Mouse (Mus musculus): ENCODE data around the gene Gga1. TPM values are rescaled to one million over a fixed set of nuclear protein-coding genes. Genes with fewer than 3 reads are reported as not detected.
"Not testable (repeated sequence)": the region's sequence is repeated elsewhere in the genome, so short reads cannot be mapped to it uniquely, and the experiment has no call there.

Gene Gga1
- total and polyA plus RNA-seq, 3 experiments: 42.2 to 52.7 (median 44.4) TPM

DNA sequence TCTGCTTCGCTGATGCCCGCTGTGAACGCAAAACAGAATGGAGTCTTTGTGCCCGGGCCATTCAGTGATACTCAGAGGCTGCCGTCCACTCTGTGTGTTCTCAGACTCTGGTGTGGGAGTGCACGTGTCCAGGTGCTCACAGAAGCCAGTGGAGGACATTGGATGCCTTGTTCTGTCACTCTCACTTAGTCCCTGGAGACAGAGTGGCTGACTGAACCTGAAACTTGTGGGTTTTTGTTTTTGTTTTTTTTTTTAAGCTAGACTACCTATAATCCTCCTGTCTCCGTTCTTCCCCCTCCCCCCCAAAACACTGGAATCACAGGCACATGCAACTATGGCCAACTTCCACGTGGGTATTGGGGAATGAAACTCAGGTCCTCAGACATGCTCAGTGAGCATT, 30.6 kb upstream of the Gga1 start:
- Histone ChIP-seq H3K27ac (peak overlapping the region; percentile 100), H3K36me3 (ENCODE audit: control insufficient read depth, insufficient read depth, low read length) (peaks cover 20% of the 10 kb centered on the region), H3K9ac (ENCODE audit: low read depth, low read length) (peak overlapping the region; percentile 41), H3K27me3 (ENCODE audit: control insufficient read depth, insufficient read depth, low read length) (no peaks in the 10 kb centered on the region), H3K79me2 (replicated peaks; ENCODE audit: control insufficient read depth, insufficient read depth, low read length) (peaks cover 13% of the 10 kb centered on the region), H3K4me3 (peak overlapping the region; percentile 57; the same call in 1 of the 2 replicates), H3K4me1 (ENCODE audit: control insufficient read depth, insufficient read depth, low read length) (peaks cover 25% of the 10 kb centered on the region)
- WGBS: 50% methylated on average over 8 of the region's 8 CpGs
- intact Hi-C loops (cut with DNase I): no loop called here
- DNase-seq: no peak
- TF ChIP-seq CTCF (IDR thresholded peaks at IDR 0.05) (no peak), POLR2A (IDR thresholded peaks at IDR 0.05; ENCODE audit: insufficient read depth, low read depth, low read length) (no peak), EP300 (IDR thresholded peaks at IDR 0.05; ENCODE audit: insufficient read depth, low read depth, low read length) (no peak)

DNA sequence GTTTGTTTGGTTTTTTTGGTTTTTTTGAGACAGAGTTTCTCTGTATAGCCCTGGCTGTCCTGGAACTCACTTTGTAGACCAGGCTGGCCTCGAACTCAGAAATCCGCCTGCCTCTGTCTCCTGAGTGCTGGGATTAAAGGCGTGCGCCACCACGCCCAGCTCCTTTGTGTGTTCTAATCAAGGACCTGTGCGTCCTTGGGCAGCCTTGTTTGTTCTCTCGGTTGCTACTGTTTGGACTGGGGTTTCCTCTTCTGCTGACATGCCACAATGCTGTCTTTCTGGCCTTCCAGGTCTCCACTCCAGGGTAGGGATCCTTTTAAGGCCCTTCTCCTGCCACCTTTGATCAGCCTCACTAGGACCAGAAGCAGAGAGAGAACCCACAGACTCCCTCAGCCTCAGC, 30.2 kb upstream of the Gga1 start:
- Histone ChIP-seq H3K36me3 (ENCODE audit: control insufficient read depth, insufficient read depth, low read length) (peaks cover 20% of the 10 kb centered on the region), H3K27ac (peak overlapping the region; percentile 100; the same call in 1 of the 2 replicates), H3K79me2 (replicated peaks; ENCODE audit: control insufficient read depth, insufficient read depth, low read length) (peaks cover 13% of the 10 kb centered on the region), H3K4me3 (peak overlapping the region; percentile 14; the same call in 1 of the 2 replicates), H3K4me1 (ENCODE audit: control insufficient read depth, insufficient read depth, low read length) (peaks cover 25% of the 10 kb centered on the region), H3K9ac (ENCODE audit: low read depth, low read length) (peak overlapping the region; percentile 15; the same call in 1 of the 2 replicates)
- WGBS: 51% methylated on average over 7 of the region's 7 CpGs
- DNase-seq; intact Hi-C loops (cut with DNase I); H3K27me3 ChIP-seq (ENCODE audit: control insufficient read depth, insufficient read depth, low read length): not testable (repeated sequence)

DNA sequence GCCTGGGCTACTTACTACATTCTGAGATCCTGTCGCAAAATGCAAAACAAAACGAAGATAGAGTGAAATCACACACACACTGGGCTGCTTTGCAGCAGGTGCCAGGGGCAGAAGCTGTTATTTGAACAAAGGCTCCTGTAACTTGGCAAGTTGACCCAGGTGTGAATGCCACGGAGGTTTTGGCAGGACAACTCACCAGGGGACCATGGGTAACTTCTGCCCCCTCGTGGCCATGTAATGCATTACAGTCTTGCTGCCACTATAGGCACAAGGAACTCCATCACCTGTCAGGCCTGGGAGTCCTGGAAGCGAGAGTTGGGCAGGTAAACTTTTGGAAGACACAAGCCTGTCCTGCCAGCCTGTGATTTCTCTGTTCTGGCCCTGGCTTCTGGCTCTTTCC, 28.5 kb upstream of the Gga1 start:
- Histone ChIP-seq H3K4me1 (ENCODE audit: control insufficient read depth, insufficient read depth, low read length) (peaks cover 26% of the 10 kb centered on the region), H3K4me3 (no peak overlapping the region), H3K79me2 (replicated peaks; ENCODE audit: control insufficient read depth, insufficient read depth, low read length) (peaks cover 11% of the 10 kb centered on the region), H3K36me3 (ENCODE audit: control insufficient read depth, insufficient read depth, low read length) (peaks cover 20% of the 10 kb centered on the region), H3K27ac (no peak overlapping the region), H3K27me3 (ENCODE audit: control insufficient read depth, insufficient read depth, low read length) (no peaks in the 10 kb centered on the region), H3K9ac (ENCODE audit: low read depth, low read length) (no peak overlapping the region)
- TF ChIP-seq POLR2A (IDR thresholded peaks at IDR 0.05; ENCODE audit: insufficient read depth, low read depth, low read length): peak; percentile 37; the same call in 1 of the 2 replicates
- TF ChIP-seq EP300 (IDR thresholded peaks at IDR 0.05; ENCODE audit: insufficient read depth, low read depth, low read length): peak; percentile 96
- TF ChIP-seq CTCF (IDR thresholded peaks at IDR 0.05): peak; percentile 97
- DNase-seq: peak; percentile 85 to 90
- intact Hi-C loops (cut with DNase I): loop anchor here (1.0 kb wide), 1 partner anchor 22 kb away; no protein-coding TSS in a partner anchor
- 24% methylated on average over 5 of the region's 5 CpGs for WGBS

DNA sequence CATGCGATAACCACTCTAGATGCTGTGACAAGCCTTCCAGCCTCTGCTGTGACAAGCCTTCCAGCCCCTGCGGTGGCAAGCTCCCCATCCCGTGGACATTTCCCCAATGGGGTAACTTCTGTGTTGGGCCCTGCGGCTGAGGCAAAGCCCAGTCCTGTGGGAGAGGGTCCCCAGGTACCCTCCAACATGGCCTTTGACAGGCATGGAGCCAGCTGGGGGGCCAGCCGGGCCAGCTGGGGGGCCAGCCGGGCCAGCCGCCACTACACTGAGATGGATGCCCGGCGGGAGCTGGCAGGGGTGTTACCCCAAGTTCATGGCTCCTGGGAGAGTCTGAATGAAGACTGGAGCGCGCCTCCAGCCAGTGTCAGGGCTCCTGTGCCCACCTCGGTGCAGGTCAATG, 27.5 kb upstream of the Gga1 start:
- Histone ChIP-seq H3K9ac (ENCODE audit: low read depth, low read length) (no peak overlapping the region), H3K27ac (no peak overlapping the region; the same call in 1 of the 2 replicates), H3K27me3 (ENCODE audit: control insufficient read depth, insufficient read depth, low read length) (no peaks in the 10 kb centered on the region), H3K36me3 (ENCODE audit: control insufficient read depth, insufficient read depth, low read length) (peaks cover 20% of the 10 kb centered on the region), H3K4me3 (no peak overlapping the region), H3K4me1 (ENCODE audit: control insufficient read depth, insufficient read depth, low read length) (peaks cover 26% of the 10 kb centered on the region), H3K79me2 (replicated peaks; ENCODE audit: control insufficient read depth, insufficient read depth, low read length) (peaks cover 8% of the 10 kb centered on the region)
- TF ChIP-seq POLR2A (IDR thresholded peaks at IDR 0.05; ENCODE audit: insufficient read depth, low read depth, low read length): no peak
- TF ChIP-seq EP300 (IDR thresholded peaks at IDR 0.05; ENCODE audit: insufficient read depth, low read depth, low read length): 0 out of 2 replicates have a peak, but pooled peaks have one; percentile 5
- intact Hi-C loops (cut with DNase I): loop anchor here (1.0 kb wide), 1 partner anchor 21 kb away; no protein-coding TSS in a partner anchor
- 84% methylated on average over 12 of the region's 12 CpGs for WGBS
- peak in 1 of 2 experiments; percentile 33 for DNase-seq

DNA sequence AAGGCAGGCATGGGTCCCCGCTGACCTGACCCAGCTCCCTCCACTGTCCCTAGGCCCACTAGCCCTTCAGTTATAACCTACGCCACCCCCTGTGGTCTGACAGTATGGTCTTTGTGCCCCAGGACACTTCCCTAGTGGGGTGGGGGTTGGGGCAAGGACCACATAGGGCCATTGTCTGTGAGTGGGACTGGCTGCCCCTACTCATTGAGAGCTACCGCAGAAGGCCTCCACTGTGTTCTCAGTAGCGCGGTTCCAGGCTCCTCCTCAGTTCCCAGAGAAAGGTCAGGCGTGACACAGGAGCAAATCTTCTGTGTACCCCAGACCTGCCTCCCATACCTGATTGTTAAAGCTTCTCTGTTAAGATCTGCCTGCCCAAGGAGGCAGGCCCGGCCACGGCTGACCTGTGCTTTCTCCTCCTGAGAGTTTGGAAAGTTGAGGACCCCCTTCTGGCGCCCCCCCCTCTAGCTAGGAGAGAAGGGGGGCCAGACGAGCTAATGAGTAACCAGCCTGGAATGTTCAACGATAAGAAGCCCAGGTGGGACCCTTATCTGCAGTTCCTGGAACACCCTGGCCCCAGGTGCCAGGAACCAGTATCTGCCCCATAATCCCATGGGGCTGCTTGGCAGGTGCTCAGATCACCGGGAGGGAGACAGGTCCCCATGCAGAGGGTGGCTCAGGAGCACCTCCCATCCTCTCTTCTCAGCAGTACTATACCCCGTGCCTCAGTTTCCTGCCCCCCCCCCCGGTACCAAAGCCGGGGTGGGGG, 26.7 kb upstream of the Gga1 start:
- Histone ChIP-seq H3K27me3 (ENCODE audit: control insufficient read depth, insufficient read depth, low read length) (no peaks in the 10 kb centered on the region), H3K27ac (no peak overlapping the region; the same call in 1 of the 2 replicates), H3K4me3 (no peak overlapping the region), H3K79me2 (replicated peaks; ENCODE audit: control insufficient read depth, insufficient read depth, low read length) (peaks cover 8% of the 10 kb centered on the region), H3K36me3 (ENCODE audit: control insufficient read depth, insufficient read depth, low read length) (peaks cover 20% of the 10 kb centered on the region), H3K9ac (ENCODE audit: low read depth, low read length) (no peak overlapping the region), H3K4me1 (ENCODE audit: control insufficient read depth, insufficient read depth, low read length) (peaks cover 26% of the 10 kb centered on the region)
- 54% methylated on average over 14 of the region's 15 CpGs for WGBS
- intact Hi-C loops (cut with DNase I): loop anchor here (5.0 kb wide), 2 partner anchors 33 to 228 kb away; no protein-coding TSS in a partner anchor
- TF ChIP-seq CTCF (IDR thresholded peaks at IDR 0.05) (no peak), POLR2A (IDR thresholded peaks at IDR 0.05; ENCODE audit: insufficient read depth, low read depth, low read length) (no peak), EP300 (IDR thresholded peaks at IDR 0.05; ENCODE audit: insufficient read depth, low read depth, low read length) (no peak)
- peak in 1 of 2 experiments; percentile 31 for DNase-seq

DNA sequence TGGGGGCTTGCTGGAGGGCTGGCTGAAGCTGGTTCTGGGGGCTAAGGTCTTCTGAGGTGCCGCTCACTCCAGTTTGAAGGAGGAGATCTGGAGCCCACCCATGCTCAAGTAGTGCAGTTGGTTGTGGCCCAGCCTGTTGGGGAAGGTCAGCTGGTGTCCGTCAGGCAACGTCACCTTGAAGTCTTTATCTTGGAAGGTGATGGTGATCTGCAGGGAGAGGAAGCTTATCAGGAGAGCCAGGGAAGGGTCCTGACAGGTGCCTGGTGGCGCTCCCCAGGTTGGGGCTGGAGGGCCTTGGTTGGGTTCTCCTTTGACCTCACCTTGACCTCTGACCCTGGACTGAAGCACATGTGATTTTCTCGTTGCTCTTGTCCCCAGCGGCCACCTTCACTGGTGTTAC, 26.0 kb upstream of the Gga1 start:
- peaks cover 8% of the 10 kb centered on the region for H3K79me2 ChIP-seq (replicated peaks; ENCODE audit: control insufficient read depth, insufficient read depth, low read length)
- 52% methylated on average over 6 of the region's 6 CpGs for WGBS
- peak overlapping the region; percentile 2; the same call in 1 of the 2 replicates for H3K27ac ChIP-seq
- TF ChIP-seq EP300 (IDR thresholded peaks at IDR 0.05; ENCODE audit: insufficient read depth, low read depth, low read length): no peak
- 0 out of 2 replicates have a peak, but pooled peaks have one; percentile 10 for TF ChIP-seq POLR2A (IDR thresholded peaks at IDR 0.05; ENCODE audit: insufficient read depth, low read depth, low read length)
- no peak for TF ChIP-seq CTCF (IDR thresholded peaks at IDR 0.05)
- intact Hi-C loops (cut with DNase I): loop anchor here (5.0 kb wide), 2 partner anchors 34 to 229 kb away; no protein-coding TSS in a partner anchor
- H3K4me3 ChIP-seq: no peak overlapping the region
- peak in 1 of 2 experiments; percentile 41 for DNase-seq
- no peaks in the 10 kb centered on the region for H3K27me3 ChIP-seq (ENCODE audit: control insufficient read depth, insufficient read depth, low read length)
- H3K9ac ChIP-seq (ENCODE audit: low read depth, low read length): no peak overlapping the region
- H3K36me3 ChIP-seq (ENCODE audit: control insufficient read depth, insufficient read depth, low read length): peaks cover 20% of the 10 kb centered on the region
- peaks cover 23% of the 10 kb centered on the region for H3K4me1 ChIP-seq (ENCODE audit: control insufficient read depth, insufficient read depth, low read length)

All from heart, adult 2 months (tissue).